Mouse (Mus musculus) brain, embryonic 14.5 days (tissue): ENCODE results near the gene Prr5l.

Experiments
- CTCF ChIP-seq: fragments of 200-500 bp; IDR thresholded peaks from 2 replicates; pipeline ENCODE4 v1.5.1; 2012; ENCODE audit warnings: inconsistent platforms, mild to moderate bottlenecking, moderate library complexity, borderline replicate concordance; ENCODE audit not compliant: insufficient read depth, insufficient read length; ENCODE audit errors: extremely low read depth
- POLR2A ChIP-seq: fragments of 200-500 bp; IDR thresholded peaks from 2 replicates; pipeline ENCODE4 v1.6.1; 2012; ENCODE audit warnings: mild to moderate bottlenecking, inconsistent platforms, borderline replicate concordance; ENCODE audit not compliant: poor library complexity, insufficient read depth, insufficient read length, severe bottlenecking; ENCODE audit errors: extremely low read depth

GRCm38 (mm10) chr2:101831851-101832250 lies 51.0 kb downstream of the Prr5l start:
- no peak for TF ChIP-seq POLR2A
- TF ChIP-seq CTCF = no peak
